Mouse (Mus musculus) urinary bladder, postnatal 4 days (tissue): ENCODE data around the gene Nme9.

Experiments used
- DNase-seq, 2 experiments: peaks; one replicate each; pipeline ENCODE4 v3.0.0; 2021 to 2022; ENCODE audit warnings: low spot score in 2 of 2

Gene Nme9

GRCm38 (mm10) chr9:99479181-99479711 lies 28.0 kb downstream of the Nme9 start:
- no peak for DNase-seq

GRCm38 (mm10) chr9:99480764-99481163 lies 29.5 kb downstream of the Nme9 start:
- DNase-seq = no peak

- no peak for DNase-seq
Observed at GRCm38 (mm10) chr9:99483191-99483590, 31.9 kb downstream of the Nme9 start.

- DNase-seq = no peak
Observed at GRCm38 (mm10) chr9:99484632-99485031, 33.4 kb downstream of the Nme9 start.

- DNase-seq = no peak
Observed at GRCm38 (mm10) chr9:99485144-99485543, 33.9 kb downstream of the Nme9 start.

GRCm38 (mm10) chr9:99487126-99487695 lies 35.9 kb downstream of the Nme9 start:
- DNase-seq = no peak

- DNase-seq = peak in 1 of 2 experiments; percentile 10
Observed at GRCm38 (mm10) chr9:99487841-99488240, 36.6 kb downstream of the Nme9 start.

GRCm38 (mm10) chr9:99491050-99491449 lies 39.8 kb downstream of the Nme9 start:
- peak in 1 of 2 experiments; percentile 20 for DNase-seq

- DNase-seq = peak in 1 of 2 experiments; percentile 45
Observed at GRCm38 (mm10) chr9:99492634-99493200, 41.4 kb downstream of the Nme9 start.

- DNase-seq = no peak
Observed at GRCm38 (mm10) chr9:99499336-99499735, 48.1 kb downstream of the Nme9 start.

- no peak for DNase-seq
Observed at GRCm38 (mm10) chr9:99505875-99506274, 54.6 kb downstream of the Nme9 start.
